Mouse (Mus musculus) C2C12 (cell line): Measurements from ENCODE around the gene Pgghg.

Source experiments
- CTCF ChIP-seq: IDR thresholded peaks from one replicate; pipeline ENCODE4 v1.5.1; 2011; ENCODE audit not compliant: control insufficient read depth, insufficient read depth, insufficient read length
- MAX ChIP-seq: IDR thresholded peaks from one replicate; pipeline ENCODE4 v1.6.1; 2011; ENCODE audit warnings: mild to moderate bottlenecking, control low read depth
- USF1 ChIP-seq: IDR thresholded peaks from one replicate; pipeline ENCODE4 v1.6.1; 2011; ENCODE audit warnings: low read depth, mild to moderate bottlenecking, control low read depth, moderate library complexity

DNA sequence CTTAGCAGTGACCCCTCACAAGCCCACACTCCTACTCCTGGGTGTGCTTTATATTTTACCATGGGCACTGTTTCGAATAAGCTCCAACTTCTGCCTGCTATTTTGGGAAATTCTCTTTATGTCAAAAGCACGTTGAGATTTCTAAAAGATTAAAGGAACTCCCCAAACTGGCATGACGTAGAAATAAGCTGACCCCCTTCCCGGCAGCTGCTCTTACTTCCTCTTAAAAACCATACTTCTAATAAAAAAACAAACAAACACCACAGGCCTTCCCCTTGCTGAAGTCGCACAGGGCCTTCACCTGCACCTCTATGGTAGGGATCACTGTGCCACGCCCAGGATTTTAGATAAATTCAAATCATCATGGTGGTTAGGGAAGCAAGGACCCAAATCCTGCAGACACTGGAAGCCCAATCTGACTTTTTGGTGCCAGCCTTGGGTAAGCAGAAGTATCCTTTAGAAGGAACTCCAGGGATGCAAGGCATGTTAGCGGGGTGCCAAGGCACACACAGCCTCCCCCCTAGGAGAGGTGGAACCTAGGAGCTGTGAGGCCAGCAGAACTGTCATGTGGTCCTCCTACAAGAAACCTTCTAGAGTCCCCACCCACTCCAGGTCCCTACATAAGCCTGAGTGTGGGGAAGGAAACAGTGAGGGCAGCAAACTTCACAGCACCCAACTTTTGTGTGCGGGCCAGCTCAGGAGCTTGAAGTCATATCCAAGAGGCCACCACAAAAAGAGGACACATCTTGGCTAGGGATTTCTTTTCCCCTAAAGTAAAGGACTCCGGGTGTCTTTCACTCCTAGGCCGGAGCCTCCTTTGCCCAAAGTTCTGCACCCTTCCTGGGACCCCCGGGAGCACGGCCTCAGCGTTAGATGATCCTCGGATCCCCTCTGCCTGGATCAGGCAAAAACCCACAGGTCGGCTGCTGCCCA lies 12.9 kb downstream of the Pgghg start:
- TF ChIP-seq CTCF (no peak), MAX (no peak), USF1 (no peak)
